Mouse (Mus musculus): ENCODE results near the gene Cend1. TPM values are rescaled to one million over a fixed set of nuclear protein-coding genes. Genes with fewer than 3 reads are reported as not detected.

The Cend1 gene
- polyA plus RNA-seq (2014; fragmentation: Illumina TruSeq; extraction: RNeasy Lipid Tissue Mini Kit (QIAGEN cat#74804); ENCODE audit: low read depth, low replicate concordance) = 2.8 TPM

GRCm38 (mm10) chr7:141429310-141429709 is at the start of gene Cend1:
Gene Cend1 (minus strand): TSS chr7:141429491.

DNA sequence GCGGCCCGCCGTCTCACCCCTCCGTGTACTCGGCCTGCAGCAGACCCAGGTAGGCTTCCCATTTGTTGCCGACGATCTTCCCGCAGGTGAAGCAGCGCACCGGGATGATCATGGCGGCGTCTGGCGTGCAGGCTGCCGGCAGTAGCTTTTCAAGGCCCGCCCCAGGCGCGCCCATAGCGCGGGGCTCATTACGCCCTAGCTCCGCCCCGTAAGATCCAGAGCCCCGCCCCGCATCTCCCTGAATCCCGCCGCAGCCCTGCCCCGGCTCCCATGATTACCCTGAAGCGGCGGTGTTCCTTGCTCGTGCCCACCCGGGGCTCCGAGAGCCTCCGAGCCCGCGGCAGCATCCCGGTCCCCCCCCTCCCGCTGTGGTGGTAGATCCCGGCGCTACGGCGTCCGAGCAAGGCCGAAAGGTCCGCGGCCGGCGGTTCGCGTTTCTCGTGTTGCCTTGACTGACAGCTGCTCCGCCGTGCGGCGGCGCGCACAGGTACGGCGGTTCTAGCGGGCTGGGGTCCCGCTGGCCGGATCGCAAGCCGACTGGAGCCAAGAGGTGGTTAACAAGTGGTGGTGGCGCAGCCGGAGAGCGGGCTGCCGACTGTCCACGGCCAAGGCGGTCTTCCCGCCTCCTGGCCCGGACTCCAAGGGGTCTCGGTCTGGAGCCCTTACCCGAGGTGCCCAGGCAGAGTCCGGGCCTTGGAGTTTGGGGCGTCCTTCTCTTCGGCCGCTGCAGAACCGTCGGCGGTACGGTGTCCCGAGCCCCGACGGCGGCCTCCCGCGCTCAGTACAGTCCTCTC is 45.9 kb upstream of the Cend1 start, which contains the start of the genes Polr2l and Tspan4:
Gene Polr2l (minus strand): TSS at position 122 of the 794 bp plus-strand sequence.
Gene Tspan4 (plus strand): TSS at position 230 of the 794 bp plus-strand sequence.

GRCm38 (mm10) chr7:141467230-141468030 is 38.1 kb upstream of the Cend1 start, which contains the start of gene Cd151:
Gene Cd151 (plus strand): TSS chr7:141467392.

GRCm38 (mm10) chr7:141460391-141461113 is 31.3 kb upstream of the Cend1 start, which contains the start of gene Cracr2b:
Gene Cracr2b (plus strand): TSS chr7:141461094.

DNA sequence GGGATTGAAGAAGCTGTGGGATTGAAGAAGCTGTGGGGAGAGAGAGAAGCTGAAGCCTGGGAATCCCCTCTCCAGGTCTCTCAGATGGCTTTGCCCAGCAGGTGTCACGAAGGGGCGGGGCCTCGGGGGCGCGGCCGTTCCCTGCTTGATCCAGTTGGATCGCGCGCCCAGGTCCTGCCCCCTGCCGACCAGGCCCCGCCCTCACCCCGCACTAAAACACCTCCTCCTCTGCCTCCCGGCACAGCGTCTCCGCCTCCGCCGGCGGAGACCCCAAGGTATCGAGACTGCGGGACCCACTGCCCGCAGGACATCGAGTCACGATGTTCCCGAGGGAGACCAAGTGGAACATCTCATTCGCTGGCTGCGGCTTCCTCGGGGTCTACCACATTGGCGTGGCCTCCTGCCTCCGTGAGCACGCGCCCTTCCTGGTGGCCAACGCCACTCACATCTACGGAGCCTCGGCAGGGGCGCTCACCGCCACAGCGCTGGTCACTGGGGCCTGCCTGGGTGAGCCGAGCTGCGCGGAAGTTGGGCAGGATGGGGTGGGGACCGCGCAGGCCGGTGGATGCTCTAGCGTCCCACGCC is 25.8 kb upstream of the Cend1 start, which contains the start of gene Pnpla2:
Gene Pnpla2 (plus strand): TSS at position 232 of the 585 bp plus-strand sequence.

DNA sequence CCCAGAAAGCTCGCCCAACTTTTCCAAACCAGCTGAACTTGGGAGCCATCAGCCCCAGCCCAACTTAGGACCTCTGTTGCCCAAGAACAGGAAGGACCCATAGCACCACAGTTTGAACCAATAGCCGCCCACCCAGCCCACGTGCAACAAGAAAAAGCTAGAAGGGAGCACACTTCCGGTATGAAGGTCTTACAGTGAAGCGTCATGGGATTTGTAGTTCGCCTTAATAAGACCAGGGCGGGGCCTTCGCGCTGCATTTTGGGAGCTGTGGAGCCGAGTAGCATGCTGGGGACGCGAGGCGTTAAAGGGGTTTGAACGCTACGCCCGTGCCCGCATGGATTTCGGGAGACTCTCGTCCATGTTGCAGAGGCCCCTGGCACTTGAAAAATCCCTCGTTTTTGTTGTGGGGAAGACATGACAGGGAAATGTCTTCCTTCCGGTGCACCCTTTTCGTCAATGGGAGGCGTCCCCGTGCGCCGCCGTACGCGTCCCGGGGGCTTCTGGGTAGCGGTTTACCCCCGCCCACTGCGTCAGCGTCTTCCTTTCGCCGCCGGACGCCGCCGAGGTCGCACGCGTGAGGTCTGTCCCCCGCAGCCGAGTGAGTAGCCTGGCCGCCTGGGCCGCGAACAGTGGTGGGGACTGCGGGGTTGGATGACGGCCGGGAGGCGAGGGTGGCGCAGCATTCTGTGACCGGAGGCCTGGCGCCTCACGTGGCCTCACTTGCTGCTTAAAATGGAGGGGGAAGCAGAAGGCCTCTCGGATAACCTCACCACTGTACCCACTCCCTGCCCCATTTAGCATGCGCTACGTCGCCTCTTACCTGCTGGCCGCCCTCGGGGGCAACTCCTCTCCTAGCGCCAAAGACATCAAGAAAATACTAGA is 18.1 kb upstream of the Cend1 start, which contains the start of gene Rplp2:
Gene Rplp2 (plus strand): TSS at position 261 of the 882 bp plus-strand sequence.

DNA sequence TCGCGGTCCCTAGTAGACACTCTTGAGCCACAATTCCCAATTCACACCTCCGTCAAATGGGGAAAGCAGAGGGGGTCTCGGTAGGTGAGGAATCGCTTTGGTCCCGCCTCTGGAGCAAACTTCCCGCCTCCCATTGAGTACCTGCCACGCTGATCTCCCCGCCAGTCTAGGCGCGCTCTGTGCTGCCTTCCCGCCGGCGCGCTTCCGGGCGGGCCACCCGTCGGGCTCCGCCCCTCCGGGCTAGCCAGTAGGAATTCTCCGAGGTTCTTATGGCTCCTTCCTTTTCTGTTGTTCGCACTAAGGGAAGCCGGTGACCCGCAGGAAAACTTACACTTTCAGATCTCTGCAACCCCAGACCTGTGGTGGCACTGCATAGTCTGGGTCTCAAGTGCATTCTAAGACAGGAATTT is 14.5 kb upstream of the Cend1 start, which contains the start of gene Pidd1:
Gene Pidd1 (minus strand): TSS at position 198 of the 410 bp plus-strand sequence.

DNA sequence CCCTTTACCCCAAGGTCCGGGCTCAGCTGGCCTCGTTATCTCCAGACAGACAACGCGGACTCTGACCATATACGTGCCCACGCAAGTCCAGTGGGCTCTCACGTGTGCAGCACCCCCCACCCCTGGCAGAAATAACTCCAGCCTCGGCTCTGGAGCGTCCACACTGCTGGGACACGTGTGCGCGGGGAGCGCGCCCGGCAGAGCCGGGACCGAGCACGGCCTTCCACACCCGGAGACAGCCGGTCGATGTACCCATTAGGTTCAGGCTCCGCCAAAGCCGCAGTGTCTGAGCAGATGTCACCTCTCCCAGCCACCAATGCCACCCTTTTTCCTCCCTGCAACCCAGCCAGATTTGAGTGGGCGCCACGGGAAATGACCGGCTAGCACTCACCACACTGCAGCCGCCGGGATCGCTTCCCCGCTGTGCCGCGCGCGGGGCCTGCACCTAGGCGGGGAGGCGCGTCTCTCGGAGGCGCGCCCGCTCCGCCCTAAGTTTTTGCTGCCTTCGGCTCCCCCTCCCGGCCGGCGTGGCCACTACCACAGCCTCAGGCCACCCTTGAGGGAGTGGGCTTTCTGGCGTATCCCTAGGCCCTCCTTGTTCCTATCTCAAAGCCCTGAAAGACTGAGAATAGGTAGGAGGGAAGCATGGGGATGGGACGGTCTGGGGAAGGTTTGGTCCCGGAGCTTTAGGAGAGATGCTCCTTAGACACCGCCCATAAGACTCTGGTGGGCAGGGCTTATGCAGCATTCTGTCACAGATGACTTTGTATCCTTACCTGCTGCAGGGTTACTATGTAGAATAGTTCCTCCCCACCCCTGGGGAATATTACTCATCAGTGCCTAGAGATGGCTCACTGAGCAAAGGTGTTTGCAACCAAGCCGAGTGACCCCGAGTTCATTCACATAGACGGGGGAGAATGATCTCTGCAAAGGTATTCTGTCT is 8.2 kb upstream of the Cend1 start, which contains the start of gene Slc25a22:
Gene Slc25a22 (minus strand): TSS at position 715 of the 943 bp plus-strand sequence.

DNA sequence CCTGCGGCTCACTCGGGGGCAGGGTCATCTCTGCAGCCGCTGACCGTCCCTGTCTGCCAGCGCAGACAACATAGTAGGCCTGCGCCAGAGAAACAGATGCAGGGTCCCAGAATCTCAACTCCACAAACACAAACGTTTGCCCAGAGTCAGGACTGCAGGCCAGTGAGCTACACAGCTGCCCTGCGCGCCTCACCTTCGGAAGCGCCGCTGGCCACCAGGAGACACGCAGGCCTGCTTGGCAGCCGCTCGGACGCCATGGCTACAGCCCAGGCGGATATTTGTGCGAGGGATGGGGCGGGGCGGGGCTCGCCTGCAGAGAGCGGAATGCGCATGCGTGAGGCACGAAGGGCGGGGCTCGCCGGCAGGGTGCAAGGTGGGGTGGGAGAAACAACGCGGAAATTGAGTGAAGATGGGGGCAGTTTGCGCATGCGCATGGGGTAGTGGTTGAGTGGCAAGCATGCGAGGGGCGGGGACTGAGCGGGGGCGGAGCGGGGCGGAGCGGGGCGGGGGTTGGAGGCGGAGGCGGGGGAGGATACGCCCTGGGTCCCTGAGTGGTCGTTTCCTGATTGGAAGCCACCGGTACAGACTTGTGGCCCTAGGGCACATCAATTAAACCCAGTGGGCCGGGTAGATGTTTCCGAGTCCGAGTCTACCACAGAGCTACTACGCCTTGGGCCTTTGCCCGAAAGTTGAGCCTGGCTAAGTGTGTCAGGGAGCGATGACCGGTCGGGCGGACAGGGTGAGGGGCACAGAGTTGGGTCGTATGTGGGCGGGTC is 15.3 kb downstream of the Cend1 start, which contains the start of gene Gatd1:
Gene Gatd1 (minus strand): TSS at position 328 of the 776 bp plus-strand sequence.

GRCm38 (mm10) chr7:141391625-141392551 is 37.4 kb downstream of the Cend1 start, which contains the start of gene Taldo1:
Gene Taldo1 (plus strand): TSS chr7:141392199.

Other genes with a start within 250 kb of the Cend1 start
- gene Hras, start 235.5 kb downstream of the Cend1 start, polyA plus RNA-seq (2014; fragmentation: Illumina TruSeq; extraction: RNeasy Lipid Tissue Mini Kit (QIAGEN cat#74804); ENCODE audit: low read depth, low replicate concordance) = 59.1 TPM
- gene Lrrc56, start 235.3 kb downstream of the Cend1 start, polyA plus RNA-seq (2014; fragmentation: Illumina TruSeq; extraction: RNeasy Lipid Tissue Mini Kit (QIAGEN cat#74804); ENCODE audit: low read depth, low replicate concordance) = 2.6 TPM
- not detected for gene Lmntd2, start 215.4 kb downstream of the Cend1 start, polyA plus RNA-seq (2014; fragmentation: Illumina TruSeq; extraction: RNeasy Lipid Tissue Mini Kit (QIAGEN cat#74804); ENCODE audit: low read depth, low replicate concordance)
- 0.39 TPM for gene Rassf7, start 213.6 kb downstream of the Cend1 start, polyA plus RNA-seq (2014; fragmentation: Illumina TruSeq; extraction: RNeasy Lipid Tissue Mini Kit (QIAGEN cat#74804); ENCODE audit: low read depth, low replicate concordance)
- 22.9 TPM for gene Phrf1, start 200.7 kb downstream of the Cend1 start, polyA plus RNA-seq (2014; fragmentation: Illumina TruSeq; extraction: RNeasy Lipid Tissue Mini Kit (QIAGEN cat#74804); ENCODE audit: low read depth, low replicate concordance)
- gene Irf7, start 163.0 kb downstream of the Cend1 start, polyA plus RNA-seq (2014; fragmentation: Illumina TruSeq; extraction: RNeasy Lipid Tissue Mini Kit (QIAGEN cat#74804); ENCODE audit: low read depth, low replicate concordance) = 10.7 TPM
- gene Cdhr5, start 152.7 kb downstream of the Cend1 start, polyA plus RNA-seq (2014; fragmentation: Illumina TruSeq; extraction: RNeasy Lipid Tissue Mini Kit (QIAGEN cat#74804); ENCODE audit: low read depth, low replicate concordance) = not detected
- not detected for gene Sct, start 150.4 kb downstream of the Cend1 start, polyA plus RNA-seq (2014; fragmentation: Illumina TruSeq; extraction: RNeasy Lipid Tissue Mini Kit (QIAGEN cat#74804); ENCODE audit: low read depth, low replicate concordance)
- not detected for gene Drd4, start 137.5 kb downstream of the Cend1 start, polyA plus RNA-seq (2014; fragmentation: Illumina TruSeq; extraction: RNeasy Lipid Tissue Mini Kit (QIAGEN cat#74804); ENCODE audit: low read depth, low replicate concordance)
- 17.7 TPM for gene Deaf1, start 101.8 kb downstream of the Cend1 start, polyA plus RNA-seq (2014; fragmentation: Illumina TruSeq; extraction: RNeasy Lipid Tissue Mini Kit (QIAGEN cat#74804); ENCODE audit: low read depth, low replicate concordance)
- gene Tmem80, start 101.8 kb downstream of the Cend1 start, polyA plus RNA-seq (2014; fragmentation: Illumina TruSeq; extraction: RNeasy Lipid Tissue Mini Kit (QIAGEN cat#74804); ENCODE audit: low read depth, low replicate concordance) = 27.8 TPM
- 4.6 TPM for gene Eps8l2, start 90.6 kb downstream of the Cend1 start, polyA plus RNA-seq (2014; fragmentation: Illumina TruSeq; extraction: RNeasy Lipid Tissue Mini Kit (QIAGEN cat#74804); ENCODE audit: low read depth, low replicate concordance)
- 127 TPM for gene Taldo1, start 37.3 kb downstream of the Cend1 start, polyA plus RNA-seq (2014; fragmentation: Illumina TruSeq; extraction: RNeasy Lipid Tissue Mini Kit (QIAGEN cat#74804); ENCODE audit: low read depth, low replicate concordance)
- 15.8 TPM for gene Gatd1, start 15.4 kb downstream of the Cend1 start, polyA plus RNA-seq (2014; fragmentation: Illumina TruSeq; extraction: RNeasy Lipid Tissue Mini Kit (QIAGEN cat#74804); ENCODE audit: low read depth, low replicate concordance)
- 48.3 TPM for gene Slc25a22, start 8.4 kb upstream of the Cend1 start, polyA plus RNA-seq (2014; fragmentation: Illumina TruSeq; extraction: RNeasy Lipid Tissue Mini Kit (QIAGEN cat#74804); ENCODE audit: low read depth, low replicate concordance)
- gene Pidd1, start 14.5 kb upstream of the Cend1 start, polyA plus RNA-seq (2014; fragmentation: Illumina TruSeq; extraction: RNeasy Lipid Tissue Mini Kit (QIAGEN cat#74804); ENCODE audit: low read depth, low replicate concordance) = 1.4 TPM
- gene Rplp2, start 17.9 kb upstream of the Cend1 start, polyA plus RNA-seq (2014; fragmentation: Illumina TruSeq; extraction: RNeasy Lipid Tissue Mini Kit (QIAGEN cat#74804); ENCODE audit: low read depth, low replicate concordance) = 735 TPM
- 449 TPM for gene Pnpla2, start 25.7 kb upstream of the Cend1 start, polyA plus RNA-seq (2014; fragmentation: Illumina TruSeq; extraction: RNeasy Lipid Tissue Mini Kit (QIAGEN cat#74804); ENCODE audit: low read depth, low replicate concordance)
- 35.1 TPM for gene Cracr2b, start 31.6 kb upstream of the Cend1 start, polyA plus RNA-seq (2014; fragmentation: Illumina TruSeq; extraction: RNeasy Lipid Tissue Mini Kit (QIAGEN cat#74804); ENCODE audit: low read depth, low replicate concordance)
- 248 TPM for gene Cd151, start 37.9 kb upstream of the Cend1 start, polyA plus RNA-seq (2014; fragmentation: Illumina TruSeq; extraction: RNeasy Lipid Tissue Mini Kit (QIAGEN cat#74804); ENCODE audit: low read depth, low replicate concordance)
- gene Polr2l, start 45.6 kb upstream of the Cend1 start, polyA plus RNA-seq (2014; fragmentation: Illumina TruSeq; extraction: RNeasy Lipid Tissue Mini Kit (QIAGEN cat#74804); ENCODE audit: low read depth, low replicate concordance) = 55.2 TPM
- gene Tspan4, start 45.7 kb upstream of the Cend1 start, polyA plus RNA-seq (2014; fragmentation: Illumina TruSeq; extraction: RNeasy Lipid Tissue Mini Kit (QIAGEN cat#74804); ENCODE audit: low read depth, low replicate concordance) = 27.8 TPM
- 27.4 TPM for gene Chid1, start 110.4 kb upstream of the Cend1 start, polyA plus RNA-seq (2014; fragmentation: Illumina TruSeq; extraction: RNeasy Lipid Tissue Mini Kit (QIAGEN cat#74804); ENCODE audit: low read depth, low replicate concordance)
- gene Ap2a2, start 132.7 kb upstream of the Cend1 start, polyA plus RNA-seq (2014; fragmentation: Illumina TruSeq; extraction: RNeasy Lipid Tissue Mini Kit (QIAGEN cat#74804); ENCODE audit: low read depth, low replicate concordance) = 33.0 TPM
- not detected for gene Muc6, start 225.8 kb upstream of the Cend1 start, polyA plus RNA-seq (2014; fragmentation: Illumina TruSeq; extraction: RNeasy Lipid Tissue Mini Kit (QIAGEN cat#74804); ENCODE audit: low read depth, low replicate concordance)